Comparison of ENCODE assay signal across 8 mouse cellular contexts in the genomic region with DNA sequence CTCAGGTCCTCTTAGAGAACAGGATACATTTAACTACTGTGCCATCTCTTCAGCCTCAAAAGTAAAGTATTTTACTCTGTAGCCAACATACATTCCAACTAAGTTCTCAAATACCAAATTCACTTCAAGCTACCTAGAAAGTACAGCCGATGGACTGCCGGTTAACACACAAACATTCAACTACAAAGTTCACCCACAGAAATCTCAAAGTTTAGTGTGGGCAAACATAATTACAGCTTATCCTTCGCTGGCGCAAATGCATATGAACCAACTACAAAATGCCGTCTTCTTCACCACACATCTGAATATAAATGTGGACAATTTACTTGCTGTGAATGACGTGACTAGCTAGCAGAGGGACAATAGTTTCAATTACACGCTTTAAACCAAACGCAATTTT. TPM values are rescaled to one million over a fixed set of nuclear protein-coding genes. Genes with fewer than 3 reads are reported as not detected.
DNase-seq lines count a peak whose midpoint lies in the region; ATAC-seq and TF ChIP-seq lines count a peak whose summit lies in the region.

No protein-coding gene starts in this region.

- 0 out of 2 replicates have a peak overlapping the region, but pooled peaks have one; percentile 97 for H3K27ac ChIP-seq in lung, embryonic 15.5 days
- H3K27ac ChIP-seq in embryonic fibroblast, embryonic 13.5 days (ENCODE audit: insufficient read depth, low read length) = peak overlapping the region; percentile 42
- H3K27ac ChIP-seq in limb, embryonic 10.5 days = no peak overlapping the region; the same call in 1 of the 2 replicates
- H3K27ac ChIP-seq in neural tube, embryonic 15.5 days (replicated peaks) = no peak overlapping the region

- TF ChIP-seq POLR2A in embryonic fibroblast, embryonic 13.5 days (IDR thresholded peaks at IDR 0.05; ENCODE audit: low read depth, low read length) = no peak

- no peak for DNase-seq in lung, postnatal 4 days
- no peak for DNase-seq in limb, embryonic 10.5 days (ENCODE audit: low spot score)
- no peak for DNase-seq in right cerebral cortex, adult 18-20 months
- no peak for DNase-seq in layer of hippocampus, adult 11-12 months (ENCODE audit: low spot score)
- DNase-seq in right cerebral cortex, postnatal 14 days = no peak

- no peak for TF ChIP-seq CTCF in embryonic fibroblast, embryonic 13.5 days (IDR thresholded peaks at IDR 0.05; ENCODE audit: borderline replicate concordance, insufficient read depth, low read length)

- peak overlapping the region; percentile 57 for H3K4me2 ChIP-seq in lung, embryonic 15.5 days
- peak overlapping the region; percentile 66 for H3K4me2 ChIP-seq in neural tube, embryonic 15.5 days

- peak overlapping the region; percentile 89 for H3K4me3 ChIP-seq in lung, embryonic 15.5 days
- peak overlapping the region; percentile 86 for H3K4me3 ChIP-seq in embryonic fibroblast, embryonic 13.5 days (ENCODE audit: insufficient read depth, low read length)
- peak overlapping the region; percentile 97 for H3K4me3 ChIP-seq in limb, embryonic 10.5 days
- H3K4me3 ChIP-seq in neural tube, embryonic 15.5 days (replicated peaks) = peak overlapping the region; percentile 67

- H3K9me3 ChIP-seq in lung, embryonic 15.5 days = no peaks in the 10 kb centered on the region
- H3K9me3 ChIP-seq in limb, embryonic 10.5 days (replicated peaks) = no peaks in the 10 kb centered on the region
- no peaks in the 10 kb centered on the region for H3K9me3 ChIP-seq in neural tube, embryonic 15.5 days (replicated peaks)

- ATAC-seq in lung, embryonic 15.5 days (ENCODE audit: borderline replicate concordance, extremely low read depth, low FRiP score, low TSS enrichment) = no peak
- ATAC-seq in neural tube, embryonic 15.5 days (ENCODE audit: low FRiP score) = no peak

- peak overlapping the region; percentile 94 for H3K9ac ChIP-seq in lung, embryonic 15.5 days
- H3K9ac ChIP-seq in neural tube, embryonic 15.5 days (replicated peaks) = peak overlapping the region; percentile 92

- peaks cover 31% of the 10 kb centered on the region for H3K4me1 ChIP-seq in lung, embryonic 15.5 days
- H3K4me1 ChIP-seq in embryonic fibroblast, embryonic 13.5 days (ENCODE audit: control insufficient read depth, insufficient read depth, low read length) = peaks cover 3% of the 10 kb centered on the region; the same call in 1 of the 2 replicates
- peaks cover 34% of the 10 kb centered on the region for H3K4me1 ChIP-seq in limb, embryonic 10.5 days
- H3K4me1 ChIP-seq in neural tube, embryonic 15.5 days = peaks cover 24% of the 10 kb centered on the region

- 12% methylated on average over 8 of the region's 8 CpGs for WGBS in lung, embryonic 15.5 days
- 43% methylated on average over 8 of the region's 8 CpGs for WGBS in limb, embryonic 10.5 days
- 20% methylated on average over 8 of the region's 8 CpGs for WGBS in neural tube, embryonic 15.5 days

- no peaks in the 10 kb centered on the region for H3K27me3 ChIP-seq in lung, embryonic 15.5 days
- H3K27me3 ChIP-seq in limb, embryonic 10.5 days (ENCODE audit: low read depth, poor library complexity, severe bottlenecking) = no peaks in the 10 kb centered on the region
- no peaks in the 10 kb centered on the region for H3K27me3 ChIP-seq in neural tube, embryonic 15.5 days (replicated peaks)

- no peaks in the 10 kb centered on the region for H3K36me3 ChIP-seq in lung, embryonic 15.5 days
- no peaks in the 10 kb centered on the region for H3K36me3 ChIP-seq in limb, embryonic 10.5 days
- no peaks in the 10 kb centered on the region for H3K36me3 ChIP-seq in neural tube, embryonic 15.5 days

RNA-seq across cellular contexts. Expression of a gene that starts 1.6 kb away (rescaled TPM):
- polyA plus RNA-seq in lung, embryonic 15.5 days (2015; fragmentation: Nextera tagmentation; extraction: Ambion mirVana) = 16.1 and 16.5 TPM in 2 replicates
- 56.3 and 60.3 TPM in 2 replicates for polyA plus RNA-seq in embryonic fibroblast, embryonic 13.5 days (2011; ENCODE audit: insufficient read length, low read depth, missing spikeins)
- 14.1 TPM in 2 replicates for polyA plus RNA-seq in limb, embryonic 10.5 days (2016; fragmentation: Nextera tagmentation; extraction: Ambion mirVana)
- polyA plus RNA-seq in neural tube, embryonic 15.5 days (2015; fragmentation: Nextera tagmentation; extraction: Ambion mirVana) = 11.4 and 12.1 TPM in 2 replicates

Comparison
In these comparisons a context has a peak if more than half of its experiments do, and no peak if none do; other contexts are left out.
1. H3K27ac ChIP-seq: peak in lung, embryonic 15.5 days (single experiment) and embryonic fibroblast, embryonic 13.5 days (single experiment); none in limb, embryonic 10.5 days (single experiment) and neural tube, embryonic 15.5 days (single experiment).
2. Peak in every context shown above with its lines, with median percentiles within 50 percentile points of each other: H3K4me3 ChIP-seq.